Mouse (Mus musculus) Patski (cell line): ENCODE results near the gene Entpd6. TPM values are rescaled to one million over a fixed set of nuclear protein-coding genes. Genes with fewer than 3 reads are reported as not detected.
A peak's percentile ranks its signal among the peaks of the same experiment; 100 is the strongest.

ENCODE experiments used
- ATAC-seq: fragments of 100-300 bp; one replicate; pipeline ENCODE4 v1.8.0; 2021
- CTCF ChIA-PET: fragments of 350-600 bp; sonication (Branson Sonifier 250); formaldehyde crosslinking; loops from one replicate; lab custom pipeline; 2022; ENCODE audit warnings: inconsistent platforms; lab: Charles Lee
- POLR2A ChIA-PET: fragments of 350-600 bp; sonication (Branson Sonifier 250); formaldehyde crosslinking; loops from one replicate; lab custom pipeline; 2022; ENCODE audit warnings: antibody characterized with exemption, inconsistent platforms; lab: Charles Lee
- DNase-seq: peaks from one replicate; pipeline ENCODE4 v3.0.0-alpha.2; 2011; ENCODE audit warnings: low read depth, low spot score
- H3K27me3 ChIP-seq: fragments of 371-371 bp; one replicate; pipeline ENCODE4 v1.5.1; 2021
- CTCF ChIP-seq: fragments of 100-300 bp; IDR thresholded peaks from one replicate; pipeline ENCODE4 v1.5.1; 2021
- in situ Hi-C: fragments of 300-500 bp; cut with MboI; formaldehyde crosslinking; loops from 3 replicates; pipeline ENCODE4 v1.11.1; 2018; ENCODE audit warnings: low pct_unique_long_range_greater_than_20kb, mixed read lengths
- polyA plus RNA-seq: library from polyadenylated mRNA; unstranded; gene quantifications from one replicate; pipeline ENCODE4 v1.2.3, GENCODE M21; 2021

Entpd6 gene
- polyA plus RNA-seq, result 8.9 TPM

DNA sequence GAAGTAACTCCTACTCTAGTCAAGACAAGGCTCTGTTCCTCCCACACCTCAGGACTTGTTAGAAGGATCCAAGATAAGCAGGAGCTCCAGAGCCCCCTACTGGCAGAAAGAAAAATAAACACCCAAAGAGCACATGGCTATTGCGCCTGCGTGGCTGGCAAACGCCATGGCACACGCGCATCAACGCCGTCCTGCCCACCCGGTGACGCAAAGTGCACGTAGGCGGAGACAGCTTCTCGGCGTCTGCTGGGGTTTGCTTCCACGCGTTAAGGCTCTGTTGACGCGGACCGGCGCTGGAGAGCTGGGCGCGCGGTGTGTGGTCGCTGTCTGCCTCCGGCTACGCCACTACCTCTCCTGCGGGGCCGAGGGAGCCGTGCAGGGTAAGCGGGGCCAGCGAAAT is at the start of gene Entpd6:
Entpd6 (plus strand) TSS at position 189 of the 400 bp plus-strand sequence.
- DNase-seq (peak; percentile 86), ATAC-seq (peak; percentile 95)
- ChIA-PET CTCF (interaction anchor here (0.7 to 3.8 kb wide), 8 partner anchors 10 to 70 kb away, joined by 3 to 16 read pairs (median 4); no protein-coding TSS in a partner anchor), POLR2A (interaction anchor here (0.7 kb wide), 1 partner anchor 157 kb away, joined by 4 read pairs; no protein-coding TSS in a partner anchor)
- in situ Hi-C loops, result loop anchor here (5.0 to 10.0 kb wide), 2 partner anchors 74 to 142 kb away; partner anchors contain the start of gene Apmap
- H3K27me3 ChIP-seq, result peaks cover 21% of the 10 kb centered on the region
- peak; percentile 93 for TF ChIP-seq CTCF

DNA sequence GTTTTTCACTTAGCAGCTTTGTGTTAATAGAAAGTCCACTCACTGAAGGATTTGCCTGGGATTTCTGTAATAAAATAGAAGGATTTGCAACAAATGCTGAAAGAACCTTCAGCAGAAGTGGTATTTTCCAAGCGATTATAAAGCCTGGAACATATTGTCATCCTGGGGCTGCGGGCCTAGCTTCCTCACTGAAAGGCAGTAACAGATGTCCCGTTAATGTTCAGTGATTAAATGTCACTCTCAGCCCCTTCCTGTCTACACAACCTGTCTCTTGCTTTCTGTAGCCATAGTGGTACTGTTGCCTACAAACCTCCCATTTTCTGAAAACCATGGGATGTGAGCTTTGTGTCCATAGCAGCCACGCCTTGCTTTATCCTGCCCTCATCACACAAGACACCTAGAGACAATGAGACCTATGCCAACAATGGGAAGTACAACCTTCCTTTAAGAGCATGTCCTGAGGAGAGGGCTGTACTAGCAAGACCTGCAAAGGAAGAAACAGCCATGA is 36.6 kb upstream of the Entpd6 start:
- no peak for TF ChIP-seq CTCF
- ATAC-seq (no peak), DNase-seq (no peak)
- peaks cover 25% of the 10 kb centered on the region for H3K27me3 ChIP-seq
- ChIA-PET CTCF (no interaction called here), POLR2A (no interaction called here)
- in situ Hi-C loops, result no loop called here

DNA sequence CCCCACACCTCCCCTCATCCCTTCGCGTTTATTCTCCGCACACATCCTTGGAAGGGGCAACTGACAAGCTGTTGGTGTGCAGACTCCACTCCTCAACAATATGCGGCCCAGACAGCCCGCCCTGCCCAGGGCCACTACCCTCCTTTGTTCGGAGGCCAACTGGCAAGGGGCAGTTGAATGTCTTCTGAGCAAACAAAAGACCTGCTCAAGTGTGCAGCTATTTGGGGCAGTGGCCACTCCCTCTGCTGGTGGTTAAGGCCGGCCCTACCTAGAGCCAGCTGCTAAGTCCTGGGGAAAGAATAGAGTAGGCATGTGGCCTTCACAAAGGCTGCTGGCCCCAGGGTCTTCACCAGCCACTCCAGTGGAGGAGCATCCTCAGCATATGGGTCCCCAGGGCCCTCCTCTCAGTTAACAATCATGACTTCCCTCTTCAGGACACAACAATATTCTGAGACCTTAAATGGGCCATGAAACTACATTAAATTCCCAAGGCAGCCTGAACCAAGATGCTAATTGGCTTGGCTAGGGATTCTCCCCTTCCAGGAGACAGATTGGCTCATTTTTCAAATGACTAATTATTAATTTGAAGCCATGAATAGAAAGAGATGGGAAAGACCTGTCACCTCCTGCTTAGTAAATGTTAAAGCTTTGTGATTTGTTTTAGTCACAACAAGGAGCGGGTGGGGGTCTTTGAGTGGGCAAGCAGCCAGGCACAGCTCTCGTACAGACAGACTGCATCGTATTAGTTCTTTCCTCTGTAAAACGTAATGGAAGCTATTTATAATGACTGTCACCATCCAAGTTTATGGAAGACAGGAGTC is 12.9 kb upstream of the Entpd6 start:
- POLR2A ChIA-PET, result no interaction called here
- no peak for ATAC-seq

DNA sequence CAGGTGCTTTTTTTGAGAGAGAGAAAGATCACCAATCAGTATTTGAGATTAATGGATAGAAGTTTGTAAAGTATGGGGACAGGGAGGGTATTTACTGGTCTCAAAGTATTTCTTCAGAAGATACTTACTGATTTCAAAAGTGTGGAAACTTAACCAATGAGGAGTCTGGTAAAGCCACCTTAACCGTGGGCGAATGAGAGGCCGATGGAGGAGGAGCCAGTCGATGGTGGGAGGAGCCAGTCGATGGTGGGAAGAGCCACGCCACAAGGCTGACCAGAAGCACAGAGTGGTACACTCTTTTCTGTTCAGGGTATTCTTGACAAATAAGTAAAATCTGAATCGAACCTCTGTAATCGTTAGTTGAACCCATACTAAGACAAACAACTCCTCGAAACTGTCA is 11.0 kb upstream of the Entpd6 start:
- ChIA-PET CTCF (interaction anchor here (2.8 kb wide), 1 partner anchor 10 kb away, joined by 16 read pairs; the partner anchor contains the start of gene Entpd6), POLR2A (no interaction called here)
- peaks cover 13% of the 10 kb centered on the region for H3K27me3 ChIP-seq
- no peak for ATAC-seq
- in situ Hi-C loops, result no loop called here
- TF ChIP-seq CTCF, result no peak
- DNase-seq, result no peak

More for the DNA sequence above, 12.9 kb upstream of the Entpd6 start:
- DNase-seq, result no peak
- peaks cover 13% of the 10 kb centered on the region for H3K27me3 ChIP-seq
- TF ChIP-seq CTCF, result no peak
- CTCF ChIA-PET, result interaction anchor here (1.0 to 2.8 kb wide), 4 partner anchors 9 to 57 kb away, joined by 3 to 16 read pairs (median 5); partner anchors contain the start of gene Entpd6
- in situ Hi-C loops, result no loop called here

DNA sequence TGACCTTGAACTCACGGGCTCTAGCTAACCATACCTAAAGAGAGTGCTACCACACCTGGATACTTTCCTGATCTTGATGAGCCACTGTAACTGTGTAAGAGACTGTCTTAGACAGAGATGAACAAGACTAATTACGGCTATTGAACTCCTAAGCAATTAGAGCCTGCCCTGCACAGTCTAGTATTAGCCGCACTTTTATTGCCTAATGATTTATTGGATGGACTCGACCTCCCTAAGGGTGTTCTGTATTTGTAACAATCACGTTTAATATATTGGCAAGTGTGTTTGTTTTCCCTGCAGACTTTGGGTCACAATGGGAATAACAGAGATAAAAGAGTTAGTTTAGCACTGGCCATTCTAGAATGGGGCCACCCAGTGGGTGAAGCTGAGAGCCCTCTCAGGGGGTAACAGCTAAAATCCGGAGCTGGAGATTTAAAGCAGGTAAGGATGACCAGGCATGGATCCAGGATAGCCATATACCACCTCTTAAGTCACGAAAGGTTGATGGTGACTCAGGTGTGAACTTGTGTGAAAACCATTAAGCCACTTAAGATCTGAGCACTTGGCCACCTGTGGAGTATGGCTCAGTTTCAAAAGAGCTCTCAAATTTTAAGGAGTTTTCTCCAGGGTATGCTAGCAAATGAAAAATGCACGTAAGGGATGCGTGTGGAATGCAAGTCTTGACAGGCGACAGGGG is 8.5 kb upstream of the Entpd6 start:
- POLR2A ChIA-PET, result no interaction called here
- no peak for ATAC-seq

DNA sequence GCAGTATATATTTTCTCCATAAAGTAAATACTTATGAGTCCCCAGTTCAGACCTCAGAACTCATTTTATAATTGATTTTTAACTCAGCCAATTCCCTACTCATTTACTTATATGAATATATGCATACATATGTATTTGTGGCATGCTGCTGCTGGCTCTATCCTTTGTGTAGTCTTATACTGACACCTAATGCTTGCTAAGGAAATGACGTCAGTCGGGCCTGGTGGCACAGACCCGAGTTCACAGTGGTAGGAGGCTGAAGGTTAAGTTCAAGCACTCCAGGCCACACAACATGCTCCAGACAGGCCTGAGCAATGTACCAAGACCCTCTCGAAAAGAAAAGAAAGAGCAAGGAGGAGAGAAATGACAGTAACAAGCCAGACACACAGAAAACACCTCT is 7.4 kb upstream of the Entpd6 start:
- no peak for DNase-seq
- peak; percentile 52 for TF ChIP-seq CTCF
- in situ Hi-C loops, result loop anchor here (10.0 kb wide), 1 partner anchor 67 kb away; no protein-coding TSS in a partner anchor
- no peak for ATAC-seq
- peaks cover 32% of the 10 kb centered on the region for H3K27me3 ChIP-seq
- ChIA-PET CTCF (no interaction called here), POLR2A (no interaction called here)

More for the DNA sequence above, 8.5 kb upstream of the Entpd6 start:
- no peak for TF ChIP-seq CTCF
- CTCF ChIA-PET, result no interaction called here
- no peak for DNase-seq
- in situ Hi-C loops, result loop anchor here (10.0 kb wide), 1 partner anchor 65 kb away; no protein-coding TSS in a partner anchor
- peaks cover 21% of the 10 kb centered on the region for H3K27me3 ChIP-seq

DNA sequence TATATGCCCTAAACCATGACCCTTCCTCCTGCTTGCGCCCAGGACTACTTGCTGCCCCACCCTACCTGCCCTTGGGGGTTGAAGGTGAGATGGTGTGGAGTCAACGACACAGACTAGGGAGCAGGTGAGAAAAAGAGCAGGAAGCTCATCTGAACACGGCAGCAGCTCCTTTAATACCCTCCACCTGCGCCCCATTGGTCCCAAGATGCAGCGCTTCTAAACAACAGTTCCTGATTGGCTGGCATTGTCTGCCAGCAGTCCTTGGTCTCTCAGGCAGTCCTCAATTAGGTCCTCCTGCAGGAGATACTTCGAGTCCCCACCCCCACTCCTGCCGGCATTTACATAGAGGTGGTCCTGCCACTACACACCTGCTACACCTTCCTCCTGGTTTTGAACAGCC is 3.8 kb upstream of the Entpd6 start:
- in situ Hi-C loops, result loop anchor here (5.0 to 10.0 kb wide), 2 partner anchors 70 to 138 kb away; partner anchors contain the start of gene Apmap
- ChIA-PET POLR2A (no interaction called here), CTCF (no interaction called here)
- DNase-seq (no peak), ATAC-seq (no peak)
- no peak for TF ChIP-seq CTCF
- H3K27me3 ChIP-seq, result peaks cover 29% of the 10 kb centered on the region

DNA sequence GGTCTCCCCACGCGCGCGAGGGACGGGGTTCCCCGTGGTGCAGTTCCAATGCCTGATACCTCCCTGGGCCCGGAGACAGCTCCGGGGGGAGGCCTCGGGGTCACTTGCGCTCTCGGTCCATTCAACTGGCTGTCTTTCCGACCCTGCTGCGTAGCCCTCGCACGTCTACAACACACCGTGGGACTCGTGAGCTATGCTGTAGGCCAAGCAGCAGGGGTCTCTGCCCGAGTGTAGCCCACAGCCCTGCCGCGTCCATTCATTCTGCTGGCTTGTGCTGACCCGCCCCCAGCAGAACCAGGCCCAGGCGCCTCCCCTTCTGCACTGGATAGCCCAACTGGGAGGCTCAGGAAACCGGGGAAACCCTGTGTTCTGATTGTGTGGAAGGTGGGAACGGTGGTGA is 441 bp downstream of the Entpd6 start:
- DNase-seq, result no peak
- in situ Hi-C loops, result loop anchor here (5.0 to 10.0 kb wide), 2 partner anchors 74 to 142 kb away; partner anchors contain the start of gene Apmap
- CTCF ChIA-PET, result interaction anchor here (0.8 to 3.8 kb wide), 7 partner anchors 9 to 71 kb away, joined by 3 to 16 read pairs (median 4); no protein-coding TSS in a partner anchor

DNA sequence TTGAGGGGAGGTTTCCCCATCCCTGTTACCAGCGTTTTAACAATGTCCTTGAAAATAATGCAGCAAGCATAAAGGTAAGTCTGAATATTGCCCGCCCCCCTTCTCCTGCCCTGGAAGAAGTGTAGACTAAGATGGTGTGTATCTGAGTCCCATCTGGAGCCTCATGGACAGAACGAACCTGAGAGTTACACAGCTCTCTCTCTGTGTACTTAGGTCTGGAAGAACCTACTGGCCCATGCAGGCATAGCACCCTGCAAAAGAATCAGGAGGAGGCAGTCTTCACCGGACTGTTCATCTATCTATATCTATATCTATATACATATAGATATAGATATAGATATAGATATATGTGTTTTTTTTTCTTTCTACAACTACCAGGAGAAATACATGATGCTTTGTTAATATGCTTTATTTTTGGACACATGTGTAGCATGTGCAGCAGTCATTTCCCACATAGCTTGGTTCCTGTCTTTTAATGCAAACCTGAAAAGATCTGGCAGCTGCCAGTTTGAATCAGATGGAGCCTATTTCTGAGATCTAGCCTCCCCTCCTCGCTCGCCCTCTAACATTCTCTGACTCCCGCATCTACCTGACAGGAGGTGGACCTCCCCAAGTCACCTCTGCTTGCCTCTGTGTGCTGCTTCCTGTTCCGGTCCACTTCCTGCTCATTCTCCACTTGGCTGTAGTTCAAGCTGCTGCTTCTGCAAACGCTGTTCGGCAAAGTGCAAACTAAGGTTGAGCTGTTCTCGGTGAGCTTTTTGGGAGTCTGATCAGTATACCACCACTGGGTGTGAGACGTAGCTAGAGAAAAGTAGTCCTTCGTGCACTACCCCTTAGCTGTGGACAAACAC is 1.5 kb downstream of the Entpd6 start:
- ATAC-seq, result peak; percentile 58
- CTCF ChIA-PET, result no interaction called here
- TF ChIP-seq CTCF, result no peak
- H3K27me3 ChIP-seq, result peaks cover 16% of the 10 kb centered on the region
- in situ Hi-C loops, result no loop called here
- POLR2A ChIA-PET, result interaction anchor here (0.7 kb wide), 1 partner anchor 16 kb away, joined by 10 read pairs; no protein-coding TSS in a partner anchor
- DNase-seq, result no peak

More for the DNA sequence above, 441 bp downstream of the Entpd6 start:
- ATAC-seq, result peak; percentile 65
- H3K27me3 ChIP-seq, result peaks cover 20% of the 10 kb centered on the region
- TF ChIP-seq CTCF, result no peak
- POLR2A ChIA-PET, result interaction anchor here (0.7 kb wide), 1 partner anchor 156 kb away, joined by 4 read pairs; no protein-coding TSS in a partner anchor
